In genomic region chr2:31689045-31689444, GRCm38 (mm10) we compare ENCODE assay signal across 8 mouse cellular contexts. TPM values are rescaled to one million over a fixed set of nuclear protein-coding genes. Genes with fewer than 3 reads are reported as not detected.
DNase-seq lines count a peak whose midpoint lies in the region; ATAC-seq lines count a peak whose summit lies in the region.

No protein-coding gene starts in this region.

- no peaks in the 10 kb centered on the region for H3K9me3 ChIP-seq in embryonic facial prominence, embryonic 12.5 days
- H3K9me3 ChIP-seq in hindbrain, embryonic 12.5 days (replicated peaks): no peaks in the 10 kb centered on the region
- H3K9me3 ChIP-seq in liver, embryonic 13.5 days (replicated peaks): no peaks in the 10 kb centered on the region
- H3K9me3 ChIP-seq in neural tube, embryonic 15.5 days (replicated peaks): no peaks in the 10 kb centered on the region

- H3K27me3 ChIP-seq in embryonic facial prominence, embryonic 12.5 days: no peaks in the 10 kb centered on the region
- no peaks in the 10 kb centered on the region for H3K27me3 ChIP-seq in hindbrain, embryonic 12.5 days
- H3K27me3 ChIP-seq in liver, embryonic 13.5 days: no peaks in the 10 kb centered on the region
- H3K27me3 ChIP-seq in neural tube, embryonic 15.5 days (replicated peaks): no peaks in the 10 kb centered on the region

- DNase-seq in spleen, adult 12 weeks (ENCODE audit: low spot score): peak; percentile 17
- DNase-seq in spleen, postnatal 14 days (ENCODE audit: low spot score in 2 of 2): no peak
- DNase-seq in liver, embryonic 13.5 days: peak; percentile 32
- DNase-seq in left cerebral cortex, postnatal 36 days (ENCODE audit: low spot score in 2 of 2): no peak
- no peak for DNase-seq in right cerebral cortex, postnatal 14 days

- intact Hi-C loops in left cerebral cortex, postnatal 36 days (cut with DNase I): loop anchor here (10.0 kb wide), 1 partner anchor 226 kb away; no protein-coding TSS in a partner anchor

- ATAC-seq in embryonic facial prominence, embryonic 12.5 days (ENCODE audit: insufficient number of reproducible peaks, insufficient read depth, low FRiP score, low TSS enrichment): no peak
- ATAC-seq in hindbrain, embryonic 12.5 days (ENCODE audit: low FRiP score): no peak
- ATAC-seq in liver, embryonic 13.5 days (ENCODE audit: low read depth): no peak
- no peak for ATAC-seq in neural tube, embryonic 15.5 days (ENCODE audit: low FRiP score)

- H3K4me3 ChIP-seq in embryonic facial prominence, embryonic 12.5 days: peak overlapping the region; percentile 94
- peak overlapping the region; percentile 86 for H3K4me3 ChIP-seq in hindbrain, embryonic 12.5 days
- peak overlapping the region; percentile 100 for H3K4me3 ChIP-seq in liver, embryonic 13.5 days (replicated peaks)
- peak overlapping the region; percentile 92 for H3K4me3 ChIP-seq in neural tube, embryonic 15.5 days (replicated peaks)

- H3K4me1 ChIP-seq in embryonic facial prominence, embryonic 12.5 days: peaks cover 14% of the 10 kb centered on the region
- H3K4me1 ChIP-seq in hindbrain, embryonic 12.5 days: peaks cover 26% of the 10 kb centered on the region
- H3K4me1 ChIP-seq in liver, embryonic 13.5 days (replicated peaks): peaks cover 46% of the 10 kb centered on the region
- peaks cover 45% of the 10 kb centered on the region for H3K4me1 ChIP-seq in neural tube, embryonic 15.5 days

- peak overlapping the region; percentile 93 for H3K27ac ChIP-seq in embryonic facial prominence, embryonic 12.5 days
- peak overlapping the region; percentile 95 for H3K27ac ChIP-seq in hindbrain, embryonic 12.5 days
- H3K27ac ChIP-seq in liver, embryonic 13.5 days: peak overlapping the region; percentile 93
- peak overlapping the region; percentile 97 for H3K27ac ChIP-seq in neural tube, embryonic 15.5 days (replicated peaks)

- peak overlapping the region; percentile 84 for H3K4me2 ChIP-seq in embryonic facial prominence, embryonic 12.5 days (replicated peaks)
- peak overlapping the region; percentile 85 for H3K4me2 ChIP-seq in hindbrain, embryonic 12.5 days (replicated peaks)
- peak overlapping the region; percentile 91 for H3K4me2 ChIP-seq in liver, embryonic 13.5 days
- H3K4me2 ChIP-seq in neural tube, embryonic 15.5 days: peak overlapping the region; percentile 83

- H3K36me3 ChIP-seq in embryonic facial prominence, embryonic 12.5 days: peaks cover 6% of the 10 kb centered on the region
- H3K36me3 ChIP-seq in hindbrain, embryonic 12.5 days: 0 out of 2 replicates have a peak, but pooled peaks cover under 1% of the 10 kb centered on the region
- H3K36me3 ChIP-seq in liver, embryonic 13.5 days: 0 out of 2 replicates have a peak, but pooled peaks cover 9% of the 10 kb centered on the region
- H3K36me3 ChIP-seq in neural tube, embryonic 15.5 days: no peaks in the 10 kb centered on the region

- H3K9ac ChIP-seq in embryonic facial prominence, embryonic 12.5 days: peak overlapping the region; percentile 87
- H3K9ac ChIP-seq in hindbrain, embryonic 12.5 days: peak overlapping the region; percentile 91
- peak overlapping the region; percentile 98 for H3K9ac ChIP-seq in liver, embryonic 13.5 days
- peak overlapping the region; percentile 96 for H3K9ac ChIP-seq in neural tube, embryonic 15.5 days (replicated peaks)

- under 1% methylated on average over 12 of the region's 12 CpGs for WGBS in embryonic facial prominence, embryonic 12.5 days
- under 1% methylated on average over 12 of the region's 12 CpGs for WGBS in hindbrain, embryonic 12.5 days
- WGBS in liver, embryonic 13.5 days (ENCODE audit: insufficient replicate concordance): under 1% methylated on average over 12 of the region's 12 CpGs
- WGBS in neural tube, embryonic 15.5 days: under 1% methylated on average over 12 of the region's 12 CpGs

RNA-seq across cellular contexts. Expression of gene Abl1, which starts 0.9 kb away (rescaled TPM):
- 64.8 and 67.5 TPM in 2 replicates for polyA plus RNA-seq in embryonic facial prominence, embryonic 12.5 days (2016; fragmentation: Nextera tagmentation; extraction: Ambion mirVana)
- 44.7 and 47.2 TPM in 2 replicates for polyA plus RNA-seq in hindbrain, embryonic 12.5 days (2016; fragmentation: Nextera tagmentation; extraction: Ambion mirVana)
- polyA plus RNA-seq in liver, embryonic 13.5 days (2015; fragmentation: Nextera tagmentation; extraction: Ambion mirVana): 6.2 and 7.5 TPM in 2 replicates
- polyA plus RNA-seq in neural tube, embryonic 15.5 days (2015; fragmentation: Nextera tagmentation; extraction: Ambion mirVana): 13.3 and 18.0 TPM in 2 replicates
- 10 to 100 TPM; 37.8 to 52.2 TPM for total RNA-seq in left cerebral cortex, postnatal 36 days (2021)

RNA-seq across cellular contexts. Expression of gene Exosc2, which starts 18.5 kb away (rescaled TPM):
- polyA plus RNA-seq in embryonic facial prominence, embryonic 12.5 days (2016; fragmentation: Nextera tagmentation; extraction: Ambion mirVana): 79.6 and 79.7 TPM in 2 replicates
- polyA plus RNA-seq in hindbrain, embryonic 12.5 days (2016; fragmentation: Nextera tagmentation; extraction: Ambion mirVana): 46.4 and 49.4 TPM in 2 replicates
- polyA plus RNA-seq in liver, embryonic 13.5 days (2015; fragmentation: Nextera tagmentation; extraction: Ambion mirVana): 51.2 and 53.7 TPM in 2 replicates
- polyA plus RNA-seq in neural tube, embryonic 15.5 days (2015; fragmentation: Nextera tagmentation; extraction: Ambion mirVana): 40.3 and 47.1 TPM in 2 replicates
- 10 to 100 TPM; 19.8 to 23.9 TPM for total RNA-seq in left cerebral cortex, postnatal 36 days (2021)

RNA-seq across cellular contexts. Expression of gene Prdm12, which starts 49.2 kb away (rescaled TPM):
- 9.4 and 14.9 TPM in 2 replicates for polyA plus RNA-seq in embryonic facial prominence, embryonic 12.5 days (2016; fragmentation: Nextera tagmentation; extraction: Ambion mirVana)
- 6.7 and 10.4 TPM in 2 replicates for polyA plus RNA-seq in hindbrain, embryonic 12.5 days (2016; fragmentation: Nextera tagmentation; extraction: Ambion mirVana)
- not detected in 2 replicates for polyA plus RNA-seq in liver, embryonic 13.5 days (2015; fragmentation: Nextera tagmentation; extraction: Ambion mirVana)
- 5.3 and 7.8 TPM in 2 replicates for polyA plus RNA-seq in neural tube, embryonic 15.5 days (2015; fragmentation: Nextera tagmentation; extraction: Ambion mirVana)
- total RNA-seq in left cerebral cortex, postnatal 36 days (2021): under 1 TPM; 0.16 to 0.44 TPM

Comparison
In these comparisons a context has a peak if more than half of its experiments do, and no peak if none do; other contexts are left out.
1. DNase-seq: peak in spleen, adult 12 weeks (single experiment) and liver, embryonic 13.5 days (single experiment); none in spleen, postnatal 14 days (0 of 2), left cerebral cortex, postnatal 36 days (0 of 2) and right cerebral cortex, postnatal 14 days (single experiment).
2. Peak in every context shown above with its lines, with median percentiles within 50 percentile points of each other: H3K27ac ChIP-seq, H3K4me2 ChIP-seq, H3K4me3 ChIP-seq and H3K9ac ChIP-seq.